Mouse (Mus musculus): ENCODE measurements around the gene Gltpd2. TPM values are rescaled to one million over a fixed set of nuclear protein-coding genes. Genes with fewer than 3 reads are reported as not detected.

Gene Gltpd2
- total and polyA plus RNA-seq, 3 experiments = 0.06 TPM; not detected in 2

- Histone ChIP-seq H3K4me3 (ENCODE audit: control insufficient read depth in 1 of 2, insufficient read depth in 1 of 2, low read depth in 2 of 2, low read length in 2 of 2) (no peak overlapping the region), H3K9me3 (replicated peaks; ENCODE audit: insufficient read depth, low read length) (no peaks in the 10 kb centered on the region), H3K4me1 (ENCODE audit: control insufficient read depth in 1 of 2, insufficient read depth in 2 of 2, low read length in 2 of 2) (peaks cover 0 to 8% of the 10 kb centered on the region in 2 experiments; a peak in 2 of 4 replicates), H3K27ac (ENCODE audit: control insufficient read depth, low read depth, low read length) (no peak overlapping the region), H3K9ac (ENCODE audit: control insufficient read depth, low read depth, low read length, poor library complexity, severe bottlenecking) (no peak overlapping the region), H3K27me3 (ENCODE audit: control insufficient read depth in 1 of 2, insufficient read depth in 2 of 2, low read length in 2 of 2) (peaks cover 13 to 19% of the 10 kb centered on the region in 2 experiments), H3K36me3 (ENCODE audit: control insufficient read depth in 1 of 2, insufficient read depth in 2 of 2, low read length in 2 of 2) (peaks cover 0 to 7% of the 10 kb centered on the region in 2 experiments; a peak in 2 of 4 replicates), H3K79me2 (ENCODE audit: control insufficient read depth, insufficient read depth, low read length, poor library complexity) (no peaks in the 10 kb centered on the region)
- TF ChIP-seq MAX (IDR thresholded peaks at IDR 0.05; ENCODE audit: low read length) (no peak), E2F4 (IDR thresholded peaks at IDR 0.05; ENCODE audit: borderline replicate concordance, low read depth, low read length) (no peak), SIN3A (IDR thresholded peaks at IDR 0.05; ENCODE audit: low read length) (no peak), UBTF (IDR thresholded peaks at IDR 0.05; ENCODE audit: borderline replicate concordance, insufficient read depth, low read depth, low read length) (no peak), KAT2A (conservative IDR thresholded peaks at IDR 0.05; ENCODE audit: low read depth, low read length) (no peak), ZNF384 (IDR thresholded peaks at IDR 0.05; ENCODE audit: low read depth, low read length) (no peak), MYC (IDR thresholded peaks at IDR 0.05; ENCODE audit: low read depth, low read length) (no peak), POLR2A (IDR thresholded peaks at IDR 0.05; ENCODE audit: control insufficient read depth in 1 of 2, insufficient read depth in 1 of 2, low read depth in 1 of 2, low read length in 2 of 2, poor library complexity in 1 of 2) (no peak), MXI1 (IDR thresholded peaks at IDR 0.05; ENCODE audit: low read depth, low read length) (no peak), GATA1 (IDR thresholded peaks at IDR 0.05; ENCODE audit: low read depth, low read length) (no peak), TBP (IDR thresholded peaks at IDR 0.05; ENCODE audit: low read depth, low read length) (no peak), HCFC1 (IDR thresholded peaks at IDR 0.05; ENCODE audit: low read depth, low read length) (no peak), EP300 (IDR thresholded peaks at IDR 0.05; ENCODE audit: low read depth in 1 of 2, low read length in 2 of 2) (no peak), BHLHE40 (IDR thresholded peaks at IDR 0.05; ENCODE audit: borderline replicate concordance, low read depth, low read length) (no peak), MAZ (IDR thresholded peaks at IDR 0.05; ENCODE audit: low read depth, low read length) (no peak), TAL1 (IDR thresholded peaks at IDR 0.05; ENCODE audit: low read length) (no peak)
- DNase-seq (ENCODE audit: low read depth, low spot score) = no peak
These were observed 18.6 kb upstream of the Gltpd2 start for GRCm38 (mm10) chr11:70500476-70500812.

- DNase-seq (ENCODE audit: low read depth, low spot score) = no peak
- Histone ChIP-seq H3K36me3 (ENCODE audit: control insufficient read depth in 1 of 2, insufficient read depth in 2 of 2, low read length in 2 of 2) (peaks cover 0 to 12% of the 10 kb centered on the region in 2 experiments; a peak in 2 of 4 replicates), H3K27me3 (ENCODE audit: control insufficient read depth in 1 of 2, insufficient read depth in 2 of 2, low read length in 2 of 2) (peaks cover 12 to 19% of the 10 kb centered on the region in 2 experiments), H3K9me3 (replicated peaks; ENCODE audit: insufficient read depth, low read length) (no peaks in the 10 kb centered on the region), H3K79me2 (ENCODE audit: control insufficient read depth, insufficient read depth, low read length, poor library complexity) (no peaks in the 10 kb centered on the region), H3K4me3 (ENCODE audit: control insufficient read depth in 1 of 2, insufficient read depth in 1 of 2, low read depth in 2 of 2, low read length in 2 of 2) (no peak overlapping the region), H3K27ac (ENCODE audit: control insufficient read depth, low read depth, low read length) (no peak overlapping the region), H3K4me1 (ENCODE audit: control insufficient read depth in 1 of 2, insufficient read depth in 2 of 2, low read length in 2 of 2) (peaks cover 0 to 13% of the 10 kb centered on the region in 2 experiments; a peak in 2 of 4 replicates), H3K9ac (ENCODE audit: control insufficient read depth, low read depth, low read length, poor library complexity, severe bottlenecking) (no peak overlapping the region)
- TF ChIP-seq CHD2 (IDR thresholded peaks at IDR 0.05; ENCODE audit: low read length) (no peak), MEF2A (IDR thresholded peaks at IDR 0.05; ENCODE audit: extremely low read depth, insufficient replicate concordance, low read depth, low read length, poor library complexity, severe bottlenecking) (no peak), CHD1 (IDR thresholded peaks at IDR 0.05; ENCODE audit: low read depth, low read length) (no peak), GATA1 (IDR thresholded peaks at IDR 0.05; ENCODE audit: low read depth, low read length) (no peak), MYC (IDR thresholded peaks at IDR 0.05; ENCODE audit: low read depth, low read length) (no peak), POLR2AphosphoS2 (IDR thresholded peaks at IDR 0.05; ENCODE audit: low read length) (no peak), RCOR1 (IDR thresholded peaks at IDR 0.05; ENCODE audit: low read depth, low read length) (no peak), E2F4 (IDR thresholded peaks at IDR 0.05; ENCODE audit: borderline replicate concordance, low read depth, low read length) (no peak), JUND (IDR thresholded peaks at IDR 0.05; ENCODE audit: low read depth, low read length) (no peak), USF2 (IDR thresholded peaks at IDR 0.05; ENCODE audit: borderline replicate concordance in 1 of 2, insufficient read depth in 1 of 2, low read depth in 1 of 2, low read length in 2 of 2) (no peak), MAFK (IDR thresholded peaks at IDR 0.05; ENCODE audit: borderline replicate concordance, low read depth, low read length) (no peak), MAX (IDR thresholded peaks at IDR 0.05; ENCODE audit: low read length) (no peak), NELFE (IDR thresholded peaks at IDR 0.05; ENCODE audit: low read depth, low read length) (no peak), USF1 (IDR thresholded peaks at IDR 0.05; ENCODE audit: low read depth, low read length) (no peak)
These were observed 17.0 kb upstream of the Gltpd2 start for GRCm38 (mm10) chr11:70502018-70502417.

Measured in MEL (cell line).